Mouse (Mus musculus): ENCODE data around the gene Inka2. TPM values are rescaled to one million over a fixed set of nuclear protein-coding genes. Genes with fewer than 3 reads are reported as not detected.

Gene Inka2
- polyA plus RNA-seq (2015; fragmentation: Nextera tagmentation; extraction: Ambion mirVana) = 5.3 and 5.9 TPM in 2 replicates

GRCm38 (mm10) chr3:105704031-105705008 is at the start of gene Inka2:
Gene Inka2, plus strand, starts transcription at chr3:105704599.

DNA sequence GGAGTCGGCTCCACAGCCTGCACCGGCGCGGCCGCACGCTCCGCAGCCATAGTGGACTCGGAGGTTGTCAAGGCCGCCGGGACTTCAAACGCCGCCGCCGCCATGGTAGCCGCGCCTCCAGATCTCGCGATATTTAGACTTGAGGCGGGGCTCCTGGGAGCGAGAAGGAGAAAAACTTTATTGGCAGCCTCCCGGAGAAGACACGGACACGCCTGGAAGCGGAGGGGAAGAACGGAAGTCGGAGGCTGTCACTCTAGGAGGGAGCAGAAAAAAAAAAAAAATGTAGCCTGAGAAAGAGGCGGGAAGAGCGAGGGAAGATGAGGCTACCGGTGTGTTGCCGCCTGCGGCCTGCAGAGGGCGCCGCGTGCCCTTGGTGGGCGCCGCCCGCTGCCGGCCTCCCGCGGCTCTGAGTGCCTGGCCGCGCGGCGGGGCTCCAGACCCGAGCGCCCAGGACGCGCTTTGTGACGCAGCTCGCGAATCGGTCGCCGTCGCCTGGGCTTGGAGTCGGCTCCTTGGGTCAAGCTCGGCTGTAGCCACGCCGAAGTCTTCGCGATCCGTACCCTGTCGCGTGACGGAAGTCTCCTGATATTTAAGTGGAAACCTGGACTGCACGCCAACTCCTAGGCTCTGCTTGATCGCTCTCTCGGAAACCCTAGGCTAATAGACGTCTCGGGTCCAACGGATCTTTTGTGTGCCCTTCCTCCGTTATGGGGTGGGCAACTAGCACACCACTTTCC is 16.9 kb upstream of the Inka2 start, which contains the start of gene Ddx20:
Ddx20 (minus strand) TSS at position 251 of the 737 bp plus-strand sequence.

Other genes starting within 250 kb of the Inka2 start
- 11.0 and 12.0 TPM in 2 replicates for gene Ddx20, start 17.0 kb upstream of the Inka2 start, polyA plus RNA-seq (2015; fragmentation: Nextera tagmentation; extraction: Ambion mirVana)
- gene Rap1a, start 96.7 kb downstream of the Inka2 start, polyA plus RNA-seq (2015; fragmentation: Nextera tagmentation; extraction: Ambion mirVana) = 316 and 374 TPM in 2 replicates
- 0.23 and 0.81 TPM in 2 replicates for gene Adora3, start 166.3 kb downstream of the Inka2 start, polyA plus RNA-seq (2015; fragmentation: Nextera tagmentation; extraction: Ambion mirVana)
- not detected in 2 replicates for gene Tmigd3, start 166.3 kb downstream of the Inka2 start, polyA plus RNA-seq (2015; fragmentation: Nextera tagmentation; extraction: Ambion mirVana)
- 0.37 and 0.91 TPM in 2 replicates for gene I830077J02Rik, start 228.1 kb downstream of the Inka2 start, polyA plus RNA-seq (2015; fragmentation: Nextera tagmentation; extraction: Ambion mirVana)

Data from urinary bladder, postnatal 0 days (tissue).